ENCODE assay signal across 8 mouse cellular contexts in the genomic region with DNA sequence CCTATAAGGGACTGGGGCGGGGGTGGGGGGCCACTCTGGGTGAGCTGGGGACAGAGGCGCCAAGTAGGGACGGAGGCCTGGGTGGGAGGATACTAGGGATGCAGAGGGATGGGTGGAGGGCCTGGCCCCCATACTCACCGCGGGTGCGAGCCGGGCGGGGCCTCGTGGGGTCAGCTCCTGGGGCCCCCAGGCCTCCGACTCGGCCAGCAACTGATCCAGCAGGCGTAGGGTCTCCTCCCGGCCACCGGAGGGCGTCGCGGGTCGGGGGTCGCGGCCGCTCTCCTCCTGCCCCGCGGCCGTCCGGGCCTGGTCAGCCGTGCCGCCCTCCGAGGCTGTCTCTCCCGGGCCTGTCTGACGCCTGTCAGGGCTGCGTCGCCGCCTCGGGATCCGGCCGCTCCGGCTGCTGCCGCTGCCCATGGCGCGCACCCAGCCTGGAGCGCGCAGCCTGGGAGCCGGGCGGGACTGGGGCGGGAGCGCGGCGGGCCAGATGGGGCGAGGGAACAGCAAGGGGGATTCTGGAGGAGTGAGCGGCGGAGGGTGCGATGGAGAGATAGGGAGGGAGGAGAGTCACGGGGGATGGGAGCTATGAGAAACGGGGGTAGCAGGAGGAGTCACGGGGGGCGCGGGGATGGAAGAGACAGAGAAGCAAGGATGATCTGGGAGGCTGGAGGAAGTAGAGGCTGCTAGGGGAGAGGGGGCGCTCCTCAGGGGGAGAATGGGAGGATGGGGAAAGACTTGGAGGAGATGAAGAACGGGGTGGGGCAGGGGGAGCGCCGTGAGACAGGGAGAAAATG. TPM values are rescaled to one million over a fixed set of nuclear protein-coding genes. Genes with fewer than 3 reads are reported as not detected.
A peak's percentile ranks its signal among the peaks of the same experiment; 100 is the strongest.
DNase-seq lines count a peak whose midpoint lies in the region; ATAC-seq and TF ChIP-seq lines count a peak whose summit lies in the region.

No protein-coding gene starts in this region.

- DNase-seq in lung, adult 2 months, result peak; percentile 30
- no peak for DNase-seq in lung, adult 18-20 months
- DNase-seq in kidney, postnatal 14 days, result peak; percentile 44
- DNase-seq in thymus, postnatal 14 days, result no peak

- ATAC-seq in heart, embryonic 11.5 days (replicated peaks; ENCODE audit: insufficient number of reproducible peaks, low FRiP score, low TSS enrichment), result 0 out of 2 replicates have a peak, but pooled peaks have one; percentile 29
- peak; percentile 32; the same call in 1 of the 2 replicates for ATAC-seq in megakaryocyte progenitor cell, adult 5-6 weeks (replicated peaks; ENCODE audit: poor library complexity)

- H3K36me3 ChIP-seq in heart, embryonic 11.5 days (ENCODE audit: control insufficient read depth, insufficient read depth, low read length), result no peaks in the 10 kb centered on the region
- H3K36me3 ChIP-seq in testis, adult 2 months (ENCODE audit: control insufficient read depth, insufficient read depth, low read length), result no peaks in the 10 kb centered on the region

- H3K27me3 ChIP-seq in heart, embryonic 11.5 days (ENCODE audit: control insufficient read depth, insufficient read depth, low read length), result peaks cover 43% of the 10 kb centered on the region
- no peaks in the 10 kb centered on the region for H3K27me3 ChIP-seq in testis, adult 2 months (ENCODE audit: control insufficient read depth, insufficient read depth, low read length)

- H3K4me1 ChIP-seq in lung, adult 2 months (ENCODE audit: control insufficient read depth, insufficient read depth, low read length), result no peaks in the 10 kb centered on the region; the same call in 1 of the 2 replicates
- peaks cover 6% of the 10 kb centered on the region for H3K4me1 ChIP-seq in cortical plate, adult 2 months (ENCODE audit: control insufficient read depth, insufficient read depth, low read length)
- peaks cover 8% of the 10 kb centered on the region; the same call in 1 of the 2 replicates for H3K4me1 ChIP-seq in heart, embryonic 11.5 days (ENCODE audit: control insufficient read depth, insufficient read depth, low read length)
- H3K4me1 ChIP-seq in testis, adult 2 months (ENCODE audit: control insufficient read depth, insufficient read depth, low read length), result peaks cover 18% of the 10 kb centered on the region

- H3K9me3 ChIP-seq in heart, embryonic 11.5 days (replicated peaks; ENCODE audit: control insufficient read depth, low read length), result no peaks in the 10 kb centered on the region

- H3K9ac ChIP-seq in heart, embryonic 11.5 days (ENCODE audit: low read depth, low read length), result peak overlapping the region; percentile 61; the same call in 1 of the 2 replicates

- TF ChIP-seq CTCF in lung, adult 2 months (IDR thresholded peaks at IDR 0.05; ENCODE audit: insufficient read depth, low read length), result no peak
- TF ChIP-seq CTCF in cortical plate, adult 2 months (IDR thresholded peaks at IDR 0.05; ENCODE audit: extremely low read depth, insufficient read depth, low read length), result no peak
- TF ChIP-seq CTCF in testis, adult 2 months (IDR thresholded peaks at IDR 0.05; ENCODE audit: control insufficient read depth, insufficient read depth, insufficient replicate concordance, low read depth, low read length), result no peak

- WGBS in lung, adult 2 months, result 4% methylated on average over 53 of the region's 61 CpGs
- 2% methylated on average over 56 of the region's 61 CpGs for WGBS in heart, embryonic 11.5 days (ENCODE audit: insufficient replicate concordance)

- TF ChIP-seq POLR2A in lung, adult 2 months (IDR thresholded peaks at IDR 0.05; ENCODE audit: borderline replicate concordance, extremely low read depth, low read depth, low read length), result no peak
- TF ChIP-seq POLR2A in cortical plate, adult 2 months (IDR thresholded peaks at IDR 0.05; ENCODE audit: extremely low read depth, insufficient read depth, low read length), result no peak
- no peak for TF ChIP-seq POLR2A in testis, adult 2 months (IDR thresholded peaks at IDR 0.05; ENCODE audit: control insufficient read depth, low read depth, low read length)

- peak overlapping the region; percentile 83 for H3K27ac ChIP-seq in cortical plate, adult 2 months (ENCODE audit: insufficient read depth, low read length)
- no peak overlapping the region for H3K27ac ChIP-seq in heart, embryonic 11.5 days (ENCODE audit: low read depth, low read length)
- 0 out of 2 replicates have a peak overlapping the region, but pooled peaks have one; percentile 7 for H3K27ac ChIP-seq in testis, adult 2 months (ENCODE audit: control insufficient read depth, insufficient read depth, low read depth, low read length)

- peak overlapping the region; percentile 61 for H3K4me3 ChIP-seq in lung, adult 2 months (replicated peaks; ENCODE audit: extremely low read depth, low read depth, low read length)
- H3K4me3 ChIP-seq in cortical plate, adult 2 months (ENCODE audit: insufficient read depth, low read length), result peak overlapping the region; percentile 28
- peak overlapping the region; percentile 59 for H3K4me3 ChIP-seq in heart, embryonic 11.5 days (ENCODE audit: low read depth, low read length)
- H3K4me3 ChIP-seq in testis, adult 2 months (ENCODE audit: control insufficient read depth, low read depth, low read length), result peak overlapping the region; percentile 67

- peak overlapping the region; percentile 96 for H3K4me2 ChIP-seq in heart, embryonic 11.5 days

RNA-seq across cellular contexts. Expression of a gene that starts 0.9 kb away (rescaled TPM):
- polyA plus RNA-seq in lung, adult 2 months (2012; rRNA removed), result 16.7 and 22.5 TPM in 2 replicates
- 13.7 and 14.7 TPM in 2 replicates for polyA plus RNA-seq in cortical plate, adult 2 months (2012; rRNA removed)
- 0.66 TPM in 2 replicates for polyA plus RNA-seq in heart, embryonic 11.5 days (2014; fragmentation: Nextera tagmentation; extraction: Ambion mirVana)
- total RNA-seq in megakaryocyte progenitor cell, adult 5-6 weeks (2015), result not detected in 2 replicates
- total RNA-seq in megakaryocyte progenitor cell, adult 5-6 weeks (2017), result not detected in 2 replicates
- 1.2 and 1.7 TPM in 2 replicates for polyA plus RNA-seq in testis, adult 2 months (2012; rRNA removed)

RNA-seq across cellular contexts. Expression of a gene that starts 27.4 kb away (rescaled TPM):
- polyA plus RNA-seq in lung, adult 2 months (2012; rRNA removed), result 1.6 and 2.1 TPM in 2 replicates
- 1.6 and 1.8 TPM in 2 replicates for polyA plus RNA-seq in cortical plate, adult 2 months (2012; rRNA removed)
- polyA plus RNA-seq in heart, embryonic 11.5 days (2014; fragmentation: Nextera tagmentation; extraction: Ambion mirVana), result 211 and 229 TPM in 2 replicates
- 176 and 181 TPM in 2 replicates for total RNA-seq in megakaryocyte progenitor cell, adult 5-6 weeks (2015)
- 149 and 153 TPM in 2 replicates for total RNA-seq in megakaryocyte progenitor cell, adult 5-6 weeks (2017)
- polyA plus RNA-seq in testis, adult 2 months (2012; rRNA removed), result 5.3 and 5.5 TPM in 2 replicates

RNA-seq across cellular contexts. Expression of a gene that starts 29.6 kb away (rescaled TPM):
- 22.1 and 35.2 TPM in 2 replicates for polyA plus RNA-seq in lung, adult 2 months (2012; rRNA removed)
- 6.7 and 7.2 TPM in 2 replicates for polyA plus RNA-seq in cortical plate, adult 2 months (2012; rRNA removed)
- 12.2 and 15.3 TPM in 2 replicates for polyA plus RNA-seq in heart, embryonic 11.5 days (2014; fragmentation: Nextera tagmentation; extraction: Ambion mirVana)
- total RNA-seq in megakaryocyte progenitor cell, adult 5-6 weeks (2015), result 7.4 and 9.1 TPM in 2 replicates
- total RNA-seq in megakaryocyte progenitor cell, adult 5-6 weeks (2017), result 6.6 and 7.8 TPM in 2 replicates
- 2.5 and 3.4 TPM in 2 replicates for polyA plus RNA-seq in testis, adult 2 months (2012; rRNA removed)

Comparison
In these comparisons a context has a peak if more than half of its experiments do, and no peak if none do; other contexts are left out.
1. DNase-seq: peak in lung, adult 2 months (single experiment) and kidney, postnatal 14 days (single experiment); none in lung, adult 18-20 months (0 of 2) and thymus, postnatal 14 days (single experiment).
2. RNA of a gene that starts 27.4 kb away (polyA plus RNA-seq): 211 to 229 TPM in heart, embryonic 11.5 days; 5.3 to 5.5 TPM in testis, adult 2 months, 1.6 to 2.1 TPM in lung, adult 2 months and 1.6 to 1.8 TPM in cortical plate, adult 2 months; every median in the first group is over 10 times any median in the second.
3. Peak in every context shown above with its lines, with median percentiles within 50 percentile points of each other: H3K4me3 ChIP-seq.